Mouse (Mus musculus) limb, embryonic 15.5 days (tissue): ENCODE results near the gene Ndufb8. TPM values are rescaled to one million over a fixed set of nuclear protein-coding genes. Genes with fewer than 3 reads are reported as not detected.

ENCODE experiments used
- ATAC-seq: fragments of 200-750 bp; cut with Nextera tagmentation; 2 replicates; pipeline ENCODE4 v1.8.0; 2017; ENCODE audit warnings: low read depth, moderate TSS enrichment; ENCODE audit not compliant: insufficient number of reproducible peaks, low FRiP score, low TSS enrichment
- H3K27ac ChIP-seq: fragments of 300-500 bp; sonication (generic); 2 replicates; pipeline ENCODE4 v1.5.1; 2015; ENCODE audit warnings: moderate library complexity, mild to moderate bottlenecking, inconsistent platforms
- H3K27me3 ChIP-seq: fragments of 300-500 bp; sonication (generic); 2 replicates; pipeline ENCODE4 v1.6.1; 2015; ENCODE audit warnings: inconsistent platforms
- H3K36me3 ChIP-seq: fragments of 300-500 bp; sonication (generic); 2 replicates; pipeline ENCODE4 v1.6.1; 2015; ENCODE audit warnings: inconsistent platforms
- H3K4me1 ChIP-seq: fragments of 300-500 bp; sonication (generic); 2 replicates; pipeline ENCODE4 v1.6.1; 2015; ENCODE audit warnings: inconsistent platforms
- H3K4me2 ChIP-seq: fragments of 300-500 bp; sonication (generic); 2 replicates; pipeline ENCODE4 v1.6.1; 2015; ENCODE audit warnings: mild to moderate bottlenecking, inconsistent platforms
- H3K4me3 ChIP-seq: fragments of 300-500 bp; sonication (generic); 2 replicates; pipeline ENCODE4 v1.5.1; 2015; ENCODE audit warnings: mild to moderate bottlenecking, inconsistent platforms
- H3K9ac ChIP-seq: fragments of 300-500 bp; sonication (generic); 2 replicates; pipeline ENCODE4 v1.6.1; 2015; ENCODE audit warnings: inconsistent platforms
- H3K9me3 ChIP-seq: fragments of 300-500 bp; sonication (generic); 2 replicates; pipeline ENCODE4 v1.6.1; 2016; ENCODE audit warnings: inconsistent platforms
- WGBS: fragments of 180-500 bp; shearing (Covaris S2); methylation state at CpG from one replicate; pipeline ENCODE4 v1.1.7; 2015; 5-methylcytosine and 5-hydroxymethylcytosine counted together
- polyA plus RNA-seq: library from polyadenylated mRNA; unstranded; fragments of >200 nt; fragmentation: Nextera tagmentation; extraction: Ambion mirVana; gene quantifications from 2 replicates; pipeline ENCODE4 v1.2.1, GENCODE M21; 2015

Gene Ndufb8
- polyA plus RNA-seq, 1 experiment from 2014 or later = 426 TPM

DNA sequence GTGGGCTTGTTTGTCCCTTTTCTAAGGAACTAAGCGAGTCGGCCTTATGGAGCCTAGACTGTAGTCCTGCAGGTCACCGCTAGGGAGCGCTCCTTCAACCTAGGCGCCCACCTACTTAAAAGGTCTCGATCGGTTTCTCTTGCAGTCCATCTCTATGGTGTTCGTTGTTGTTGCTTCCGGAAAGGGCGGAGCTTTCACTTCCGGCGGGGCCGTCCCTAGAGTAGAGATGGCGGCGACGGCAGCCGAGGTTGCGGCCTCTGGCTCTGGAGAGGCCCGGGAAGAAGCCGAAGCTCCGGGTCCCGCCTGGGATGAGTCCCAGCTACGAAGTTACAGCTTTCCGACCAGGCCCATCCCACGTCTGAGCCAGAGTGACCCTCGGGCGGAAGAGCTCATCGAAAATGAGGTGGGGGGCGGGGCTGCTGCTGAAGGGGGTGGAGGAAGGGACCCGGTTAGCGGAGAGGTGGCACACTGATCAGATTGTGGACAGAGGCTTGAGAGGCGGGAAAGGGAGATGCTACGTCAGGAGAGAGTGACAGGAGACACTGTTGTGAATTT, 7.5 kb upstream of the Ndufb8 start, which contains the start of gene Hif1an:
Gene Hif1an (plus strand): TSS at position 199 of the 555 bp plus-strand sequence.
- no peaks in the 10 kb centered on the region for H3K9me3 ChIP-seq
- under 1% methylated on average over 33 of the region's 33 CpGs for WGBS

DNA sequence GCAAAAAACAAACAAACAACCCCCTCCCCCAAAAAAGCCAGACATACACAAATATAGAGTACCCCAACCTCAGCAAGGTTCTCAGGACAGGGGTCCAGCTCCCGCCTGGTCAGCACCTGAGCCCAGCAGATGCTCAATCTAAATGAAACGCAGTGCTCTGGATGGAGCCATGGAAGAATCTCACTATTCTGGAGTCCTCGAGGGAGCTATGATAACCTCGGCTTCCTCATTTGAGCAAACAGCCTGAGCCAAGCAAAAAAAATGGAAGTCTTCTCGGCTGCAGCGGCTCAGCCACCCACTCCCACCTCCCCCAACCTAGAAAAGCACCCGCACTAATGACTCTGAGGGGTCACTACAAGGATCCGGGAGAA, 765 bp downstream of the Ndufb8 start:
- peaks cover 12% of the 10 kb centered on the region for H3K4me1 ChIP-seq
- H3K4me3 ChIP-seq = peak overlapping the region; percentile 71
- no peak overlapping the region for H3K27ac ChIP-seq
- H3K9me3 ChIP-seq = no peaks in the 10 kb centered on the region
- H3K27me3 ChIP-seq = no peaks in the 10 kb centered on the region
- WGBS = 4% methylated on average over 8 of the region's 8 CpGs
- no peak for ATAC-seq
- H3K9ac ChIP-seq = peak overlapping the region; percentile 87
- peak overlapping the region; percentile 76 for H3K4me2 ChIP-seq
- H3K36me3 ChIP-seq = peaks cover 40% of the 10 kb centered on the region

More for the DNA sequence above, 7.5 kb upstream of the Ndufb8 start, which contains the start of gene Hif1an:
- ATAC-seq = peak; percentile 92
- peaks cover 24% of the 10 kb centered on the region for H3K4me1 ChIP-seq
- H3K9ac ChIP-seq = peak within 1 kb of the TSS; percentile 62
- H3K4me2 ChIP-seq = peak within 1 kb of the TSS; percentile 70
- H3K27ac ChIP-seq = peak within 1 kb of the TSS; percentile 85
- peaks cover 27% of the 10 kb centered on the region for H3K36me3 ChIP-seq
- no peaks in the 10 kb centered on the region for H3K27me3 ChIP-seq
- H3K4me3 ChIP-seq = peak within 1 kb of the TSS; percentile 81

GRCm38 (mm10) chr19:44553286-44553685, 2.0 kb downstream of the Ndufb8 start:
- H3K36me3 ChIP-seq = peaks cover 52% of the 10 kb centered on the region
- H3K4me2 ChIP-seq = no peak overlapping the region
- H3K9ac ChIP-seq = no peak overlapping the region
- peaks cover 12% of the 10 kb centered on the region for H3K4me1 ChIP-seq
- H3K9me3 ChIP-seq = no peaks in the 10 kb centered on the region
- H3K27me3 ChIP-seq = no peaks in the 10 kb centered on the region
- H3K4me3 ChIP-seq = no peak overlapping the region
- no peak overlapping the region for H3K27ac ChIP-seq
- ATAC-seq = no peak
- WGBS = 95% methylated on average over 4 of the region's 4 CpGs

- Histone ChIP-seq H3K4me2 (no peak within 1 kb of the TSS), H3K9ac (no peak within 1 kb of the TSS), H3K27me3 (no peaks in the 10 kb centered on the region), H3K9me3 (no peaks in the 10 kb centered on the region), H3K36me3 (peaks cover 57% of the 10 kb centered on the region), H3K4me1 (peaks cover 12% of the 10 kb centered on the region), H3K4me3 (no peak within 1 kb of the TSS), H3K27ac (no peak within 1 kb of the TSS)
- WGBS = 97% methylated on average over 4 of the region's 4 CpGs
- ATAC-seq = no peak
These were observed 2.5 kb downstream of the Ndufb8 start, which contains the start of gene Gm20538 for GRCm38 (mm10) chr19:44552731-44553130. Gene Gm20538, minus strand, starts transcription at chr19:44552831.

DNA sequence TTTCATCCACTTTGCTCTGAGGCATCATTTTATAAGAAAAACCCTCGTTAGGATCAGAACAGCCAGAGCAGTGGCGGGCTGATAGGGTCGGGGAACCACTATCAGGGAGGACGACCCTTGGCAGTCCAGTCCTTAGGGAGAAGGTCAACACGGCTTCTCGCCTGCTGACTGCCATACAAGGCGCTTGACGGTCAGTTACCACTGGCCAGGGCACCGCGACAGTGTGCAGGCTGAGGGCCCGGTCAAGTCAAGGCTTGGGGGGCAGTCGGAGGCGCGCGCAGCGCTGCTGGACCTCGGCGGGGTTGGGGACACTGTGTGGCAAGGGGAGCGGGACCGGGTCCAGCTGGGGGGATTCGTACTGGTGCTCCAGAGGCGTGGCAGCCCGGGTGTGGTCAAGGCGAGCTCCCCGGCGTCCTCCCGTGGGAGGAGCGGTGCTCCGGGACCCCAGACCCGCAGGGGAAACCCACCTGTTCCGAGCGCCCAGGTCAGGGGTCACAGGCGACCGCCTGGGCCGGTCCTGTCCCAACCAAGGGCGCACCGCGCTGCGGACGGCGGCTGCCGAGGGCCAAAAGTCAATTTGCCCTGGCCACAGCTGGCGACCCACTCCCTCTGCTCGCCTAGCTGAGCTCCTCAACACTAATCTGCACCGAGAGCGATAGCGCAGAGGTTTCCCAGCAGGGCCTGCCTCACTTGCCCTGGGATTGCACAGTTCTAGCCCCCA, 9.8 kb downstream of the Ndufb8 start, which contains the start of gene Sec31b:
Gene Sec31b (minus strand): TSS at position 544 of the 721 bp plus-strand sequence.
- WGBS = 2% methylated on average over 45 of the region's 47 CpGs

GRCm38 (mm10) chr19:44544775-44545174, 10.5 kb downstream of the Ndufb8 start:
- peak overlapping the region; percentile 43; the same call in 1 of the 2 replicates for H3K4me3 ChIP-seq
- 4% methylated on average over 13 of the region's 13 CpGs for WGBS

More for the DNA sequence above, 9.8 kb downstream of the Ndufb8 start, which contains the start of gene Sec31b:
- no peak within 1 kb of the TSS for H3K27ac ChIP-seq
- no peak for ATAC-seq
- peaks cover 8% of the 10 kb centered on the region for H3K4me1 ChIP-seq
- H3K36me3 ChIP-seq = peaks cover 28% of the 10 kb centered on the region
- peak within 1 kb of the TSS; percentile 59 for H3K4me2 ChIP-seq
- H3K4me3 ChIP-seq = peak within 1 kb of the TSS; percentile 43
- H3K9me3 ChIP-seq = no peaks in the 10 kb centered on the region
- H3K27me3 ChIP-seq = peaks cover 22% of the 10 kb centered on the region
- no peak within 1 kb of the TSS for H3K9ac ChIP-seq

GRCm38 (mm10) chr19:44544372-44544771, 10.9 kb downstream of the Ndufb8 start:
- Histone ChIP-seq H3K36me3 (peaks cover 17% of the 10 kb centered on the region), H3K9me3 (no peaks in the 10 kb centered on the region), H3K27me3 (peaks cover 22% of the 10 kb centered on the region), H3K4me3 (no peak overlapping the region), H3K4me2 (no peak overlapping the region), H3K4me1 (peaks cover 8% of the 10 kb centered on the region), H3K27ac (no peak overlapping the region), H3K9ac (no peak overlapping the region)
- WGBS = 66% methylated on average over 10 of the region's 10 CpGs
- ATAC-seq = no peak

More at GRCm38 (mm10) chr19:44544775-44545174, 10.5 kb downstream of the Ndufb8 start:
- Histone ChIP-seq H3K27me3 (peaks cover 22% of the 10 kb centered on the region), H3K9me3 (no peaks in the 10 kb centered on the region), H3K4me2 (peak overlapping the region; percentile 59; the same call in 1 of the 2 replicates), H3K4me1 (peaks cover 8% of the 10 kb centered on the region), H3K9ac (no peak overlapping the region), H3K27ac (no peak overlapping the region), H3K36me3 (peaks cover 21% of the 10 kb centered on the region)
- no peak for ATAC-seq

- H3K4me3 ChIP-seq = no peak overlapping the region
- H3K9me3 ChIP-seq = no peaks in the 10 kb centered on the region
- no peak overlapping the region for H3K9ac ChIP-seq
- 0 out of 2 replicates have a peak, but pooled peaks cover under 1% of the 10 kb centered on the region for H3K36me3 ChIP-seq
- 83% methylated on average over 8 of the region's 8 CpGs for WGBS
- H3K27ac ChIP-seq = no peak overlapping the region
- peaks cover 22% of the 10 kb centered on the region for H3K27me3 ChIP-seq
- H3K4me2 ChIP-seq = no peak overlapping the region
- peaks cover 8% of the 10 kb centered on the region for H3K4me1 ChIP-seq
- ATAC-seq = no peak
These were observed 12.5 kb downstream of the Ndufb8 start for GRCm38 (mm10) chr19:44542694-44543178.

DNA sequence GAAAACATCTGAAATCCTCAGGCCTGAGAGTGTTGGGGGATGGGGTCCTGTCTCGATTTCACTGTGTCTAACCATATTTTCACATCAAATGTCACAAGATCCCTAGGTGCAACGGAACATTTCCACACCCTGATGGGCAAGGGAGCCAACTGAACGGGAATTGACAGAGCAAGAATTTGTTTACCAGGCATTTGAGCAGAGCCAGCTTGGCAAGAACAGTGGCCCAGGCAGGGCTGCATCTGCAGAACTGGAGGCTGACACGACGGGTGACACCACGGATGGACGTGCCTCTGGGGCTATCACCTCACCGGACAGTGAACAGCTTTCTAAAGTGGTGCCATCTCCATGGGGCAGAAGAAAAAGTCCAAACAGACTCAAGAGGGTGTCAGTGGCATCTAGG, 17.8 kb downstream of the Ndufb8 start:
- Histone ChIP-seq H3K4me2 (no peak overlapping the region), H3K27ac (no peak overlapping the region), H3K9ac (no peak overlapping the region), H3K9me3 (no peaks in the 10 kb centered on the region), H3K4me1 (no peaks in the 10 kb centered on the region), H3K36me3 (no peaks in the 10 kb centered on the region), H3K4me3 (no peak overlapping the region), H3K27me3 (no peaks in the 10 kb centered on the region)
- no peak for ATAC-seq
- 78% methylated on average over 8 of the region's 8 CpGs for WGBS

DNA sequence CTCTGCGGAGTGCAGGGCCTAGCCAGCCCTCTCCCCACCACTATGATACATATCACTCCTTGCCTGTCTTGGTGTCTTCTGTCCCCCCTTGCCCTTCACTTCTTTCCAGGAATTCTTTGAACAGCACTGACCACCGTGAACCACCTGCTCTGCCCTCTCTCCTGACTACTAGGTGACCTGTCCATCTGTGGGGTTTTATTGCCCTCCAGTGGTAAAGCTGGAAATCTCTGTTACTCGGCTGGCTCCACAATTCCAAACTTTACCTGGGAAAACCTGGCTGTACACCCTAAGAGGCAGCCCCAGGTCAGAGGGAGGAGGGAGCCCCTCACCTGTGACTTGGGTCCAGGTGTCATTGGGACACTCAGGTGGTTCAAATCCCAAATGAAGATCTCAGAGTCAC, 19.9 kb downstream of the Ndufb8 start:
- Histone ChIP-seq H3K27me3 (no peaks in the 10 kb centered on the region; the same call in 1 of the 2 replicates), H3K9me3 (no peaks in the 10 kb centered on the region), H3K27ac (no peak overlapping the region), H3K4me3 (no peak overlapping the region), H3K4me2 (no peak overlapping the region), H3K36me3 (no peaks in the 10 kb centered on the region), H3K9ac (no peak overlapping the region), H3K4me1 (no peaks in the 10 kb centered on the region)
- WGBS = 33% methylated on average over 3 of the region's 3 CpGs
- ATAC-seq = no peak

- Histone ChIP-seq H3K9ac (no peak overlapping the region), H3K27me3 (no peaks in the 10 kb centered on the region; the same call in 1 of the 2 replicates), H3K4me1 (no peaks in the 10 kb centered on the region), H3K4me3 (no peak overlapping the region), H3K27ac (no peak overlapping the region), H3K9me3 (no peaks in the 10 kb centered on the region), H3K36me3 (no peaks in the 10 kb centered on the region), H3K4me2 (no peak overlapping the region)
- 79% methylated on average over 6 of the region's 6 CpGs for WGBS
- ATAC-seq = no peak
These were observed 25.2 kb downstream of the Ndufb8 start for GRCm38 (mm10) chr19:44530018-44530417.
